Comparison of ENCODE assay signal across 8 mouse cellular contexts in genomic region chr5:124354574-124355424, GRCm38 (mm10). TPM values are rescaled to one million over a fixed set of nuclear protein-coding genes. Genes with fewer than 3 reads are reported as not detected.
A peak's percentile ranks its signal among the peaks of the same experiment; 100 is the strongest.
DNase-seq lines count a peak whose midpoint lies in the region; ATAC-seq and TF ChIP-seq lines count a peak whose summit lies in the region.

No protein-coding gene starts in this region.

- CTCF ChIA-PET in Patski (lab: Charles Lee) = no interaction called here

- H3K27ac ChIP-seq in heart, embryonic 13.5 days (replicated peaks) = peak overlapping the region; percentile 98
- H3K27ac ChIP-seq in kidney, embryonic 15.5 days = peak overlapping the region; percentile 98

- no peak for DNase-seq in Patski (ENCODE audit: low read depth, low spot score)
- DNase-seq in embryo, embryonic 9.5 days (ENCODE audit: extremely low spot score) = peak; percentile 71
- peak; percentile 56 to 78 for DNase-seq in lung, postnatal 4 days
- DNase-seq in spleen, adult 12 weeks (ENCODE audit: low spot score) = peak; percentile 38
- no peak for DNase-seq in layer of hippocampus, postnatal 36 days

- peak overlapping the region; percentile 71 for H3K4me3 ChIP-seq in heart, embryonic 13.5 days
- peak overlapping the region; percentile 96 for H3K4me3 ChIP-seq in kidney, embryonic 15.5 days (replicated peaks)

- H3K9me3 ChIP-seq in heart, embryonic 13.5 days = no peaks in the 10 kb centered on the region
- H3K9me3 ChIP-seq in kidney, embryonic 15.5 days (replicated peaks) = no peaks in the 10 kb centered on the region

- ATAC-seq in CD4-positive, CD25-positive, alpha-beta regulatory T cell, adult 4 months = peak; percentile 27
- ATAC-seq in Patski = peak; percentile 28
- 0 out of 2 replicates have a peak, but pooled peaks have one; percentile 14 for ATAC-seq in heart, embryonic 13.5 days (ENCODE audit: extremely low read depth, insufficient number of reproducible peaks, low FRiP score, low TSS enrichment)
- ATAC-seq in kidney, embryonic 15.5 days (replicated peaks; ENCODE audit: low FRiP score) = peak; percentile 72

- peaks cover 6% of the 10 kb centered on the region for H3K36me3 ChIP-seq in heart, embryonic 13.5 days
- peaks cover 6% of the 10 kb centered on the region for H3K36me3 ChIP-seq in kidney, embryonic 15.5 days

- H3K9ac ChIP-seq in heart, embryonic 13.5 days = peak overlapping the region; percentile 100
- peak overlapping the region; percentile 100 for H3K9ac ChIP-seq in kidney, embryonic 15.5 days

- peak overlapping the region; percentile 96 for H3K4me2 ChIP-seq in heart, embryonic 13.5 days
- peak overlapping the region; percentile 66 for H3K4me2 ChIP-seq in kidney, embryonic 15.5 days

- TF ChIP-seq CTCF in Patski (IDR thresholded peaks at IDR 0.05) = no peak

- H3K4me1 ChIP-seq in heart, embryonic 13.5 days = peaks cover 24% of the 10 kb centered on the region
- peaks cover 35% of the 10 kb centered on the region for H3K4me1 ChIP-seq in kidney, embryonic 15.5 days

- 2% methylated on average over 35 of the region's 60 CpGs for WGBS in heart, embryonic 13.5 days
- under 1% methylated on average over 38 of the region's 60 CpGs for WGBS in kidney, embryonic 15.5 days

- POLR2A ChIA-PET in Patski (lab: Charles Lee) = interaction anchor here (0.7 kb wide), 1 partner anchor 39 kb away, joined by 4 read pairs; no protein-coding TSS in a partner anchor

- no peaks in the 10 kb centered on the region for H3K27me3 ChIP-seq in Patski
- H3K27me3 ChIP-seq in heart, embryonic 13.5 days (replicated peaks) = no peaks in the 10 kb centered on the region
- no peaks in the 10 kb centered on the region for H3K27me3 ChIP-seq in kidney, embryonic 15.5 days

- in situ Hi-C loops in Patski (cut with MboI; ENCODE audit: low pct_unique_long_range_greater_than_20kb) = no loop called here

RNA-seq across cellular contexts. Expression of gene Cdk2ap1, which starts 8.1 kb away (rescaled TPM):
- 10 to 100 TPM; 10.1 to 13.1 TPM for polyA plus RNA-seq in CD4-positive, CD25-positive, alpha-beta regulatory T cell, adult 4 months (2017; shearing (Covaris generic))
- 231 TPM for polyA plus RNA-seq in Patski (2021)
- 20.5 and 23.9 TPM in 2 replicates for polyA plus RNA-seq in heart, embryonic 13.5 days (2015; fragmentation: Nextera tagmentation; extraction: Ambion mirVana)
- 39.0 and 44.9 TPM in 2 replicates for polyA plus RNA-seq in kidney, embryonic 15.5 days (2015; fragmentation: Nextera tagmentation; extraction: Ambion mirVana)
- 10 to 100 TPM; 95.1 to 99.2 TPM for total RNA-seq in layer of hippocampus, postnatal 36 days (2021)

RNA-seq across cellular contexts. Expression of gene 2810006K23Rik, which starts 26.9 kb away (rescaled TPM):
- polyA plus RNA-seq in CD4-positive, CD25-positive, alpha-beta regulatory T cell, adult 4 months (2017; shearing (Covaris generic)) = 10 to 100 TPM; 12.0 to 16.5 TPM
- polyA plus RNA-seq in Patski (2021) = 17.0 TPM
- 18.5 and 19.5 TPM in 2 replicates for polyA plus RNA-seq in heart, embryonic 13.5 days (2015; fragmentation: Nextera tagmentation; extraction: Ambion mirVana)
- polyA plus RNA-seq in kidney, embryonic 15.5 days (2015; fragmentation: Nextera tagmentation; extraction: Ambion mirVana) = 20.0 and 21.7 TPM in 2 replicates
- 10 to 100 TPM; 15.5 to 16.6 TPM for total RNA-seq in layer of hippocampus, postnatal 36 days (2021)

RNA-seq across cellular contexts. Expression of gene Mphosph9, which starts 27.0 kb away (rescaled TPM):
- polyA plus RNA-seq in CD4-positive, CD25-positive, alpha-beta regulatory T cell, adult 4 months (2017; shearing (Covaris generic)) = 10 to 100 TPM; 16.8 to 18.6 TPM
- 14.0 TPM for polyA plus RNA-seq in Patski (2021)
- polyA plus RNA-seq in heart, embryonic 13.5 days (2015; fragmentation: Nextera tagmentation; extraction: Ambion mirVana) = 10.2 and 13.6 TPM in 2 replicates
- 13.4 TPM in 2 replicates for polyA plus RNA-seq in kidney, embryonic 15.5 days (2015; fragmentation: Nextera tagmentation; extraction: Ambion mirVana)
- total RNA-seq in layer of hippocampus, postnatal 36 days (2021) = 10 to 100 TPM; 16.8 to 20.5 TPM

Comparison
In these comparisons a context has a peak if more than half of its experiments do, and no peak if none do; other contexts are left out.
1. ATAC-seq: peak in every context shown above with its lines; median percentile 72 in kidney, embryonic 15.5 days; 28 in Patski; 27 in CD4-positive, CD25-positive, alpha-beta regulatory T cell, adult 4 months; 14 in heart, embryonic 13.5 days.
2. DNase-seq: peak in embryo, embryonic 9.5 days (single experiment), lung, postnatal 4 days (2 of 2) and spleen, adult 12 weeks (single experiment); none in Patski (single experiment) and layer of hippocampus, postnatal 36 days (0 of 2).